Mouse (Mus musculus) bone marrow macrophage, adult 2 months (primary cell): ENCODE results near the gene Tnfrsf22.

ENCODE experiments used
- CTCF ChIP-seq: IDR thresholded peaks from 2 replicates; pipeline ENCODE4 v1.5.1; 2012; ENCODE audit warnings: low read depth, mild to moderate bottlenecking, low read length, moderate library complexity
- POLR2A ChIP-seq: IDR thresholded peaks from 2 replicates; pipeline ENCODE4 v1.6.1; 2012; ENCODE audit warnings: mild to moderate bottlenecking, low read depth, low read length, borderline replicate concordance

GRCm38 (mm10) chr7:143628540-143628939 is 20.9 kb downstream of the Tnfrsf22 start, which contains the start of gene Tnfrsf26:
- no peak for TF ChIP-seq CTCF
- TF ChIP-seq POLR2A, result no peak
